Mouse (Mus musculus): ENCODE data around the gene Mis18bp1.
"Not testable (repeated sequence)": the region's sequence is repeated elsewhere in the genome, so short reads cannot be mapped to it uniquely, and the experiment has no call there.

Mis18bp1 gene

DNA sequence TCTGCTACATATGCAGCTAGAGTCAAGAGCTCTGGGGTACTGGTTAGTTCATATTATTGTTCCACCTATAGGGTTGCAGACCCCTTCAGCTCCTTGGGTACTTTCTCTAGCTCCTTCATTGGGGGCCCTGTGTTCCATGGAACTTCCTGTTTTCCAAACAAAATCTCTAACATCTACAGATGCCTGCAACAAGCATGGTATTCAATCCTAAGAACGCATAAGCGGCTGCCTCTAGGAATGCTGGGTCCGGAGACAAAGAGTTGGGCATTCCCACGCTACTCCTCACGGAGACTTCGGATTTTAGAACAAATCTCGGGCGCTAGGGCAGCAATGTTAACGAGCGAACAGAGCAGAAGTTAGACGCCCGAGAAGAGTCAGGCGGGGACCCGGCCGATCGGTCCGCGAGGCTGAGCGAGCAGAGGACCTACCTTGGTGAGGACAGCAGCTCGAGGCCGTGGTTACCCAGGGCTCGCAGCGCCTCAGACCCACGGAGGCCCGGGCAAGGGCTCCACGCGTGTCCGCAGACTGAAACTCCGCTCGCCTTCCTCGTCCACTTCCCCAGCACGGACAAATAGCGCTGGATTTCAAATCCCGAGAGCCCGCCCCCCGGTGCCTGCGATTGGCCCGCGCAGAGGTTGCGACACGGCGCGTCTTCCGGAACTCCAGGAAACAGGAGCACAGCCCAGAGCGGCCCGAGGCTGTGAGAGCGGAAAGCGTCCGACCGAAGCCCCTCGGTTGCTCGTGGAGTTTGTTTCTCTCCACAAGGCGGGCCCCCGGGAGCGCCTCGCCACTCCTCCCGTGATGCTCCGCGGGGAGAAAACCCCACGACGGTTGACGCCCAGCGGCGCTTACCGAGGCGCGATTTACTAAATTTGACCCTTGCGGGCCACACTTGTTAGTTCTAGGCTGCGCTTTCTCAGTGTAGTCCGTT, at the start of gene Mis18bp1:
TSS of gene Mis18bp1 (minus strand) at position 584 of the 931 bp plus-strand sequence.
- peak; percentile 93 for DNase-seq

DNA sequence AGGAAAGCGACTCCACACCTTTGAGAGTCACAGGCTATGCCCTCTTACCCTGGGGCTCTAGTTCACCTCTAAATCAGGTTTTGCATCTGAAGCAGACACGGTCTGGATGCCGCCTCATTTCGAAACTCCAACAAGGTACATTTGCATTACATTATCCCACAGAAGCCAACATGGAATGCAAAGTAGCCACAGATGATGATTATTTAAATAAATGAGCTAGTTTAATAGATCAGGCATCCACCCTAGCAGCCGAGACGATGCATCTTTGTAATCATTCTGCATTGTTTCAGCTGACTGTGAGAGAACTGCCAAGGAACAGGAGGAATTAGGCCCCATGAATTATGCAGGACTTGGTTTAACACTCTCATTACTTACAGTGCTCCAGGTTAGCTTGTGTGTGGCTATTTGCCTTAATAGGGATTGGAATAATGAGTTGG, 44.0 kb upstream of the Mis18bp1 start:
- no peak for DNase-seq

DNA sequence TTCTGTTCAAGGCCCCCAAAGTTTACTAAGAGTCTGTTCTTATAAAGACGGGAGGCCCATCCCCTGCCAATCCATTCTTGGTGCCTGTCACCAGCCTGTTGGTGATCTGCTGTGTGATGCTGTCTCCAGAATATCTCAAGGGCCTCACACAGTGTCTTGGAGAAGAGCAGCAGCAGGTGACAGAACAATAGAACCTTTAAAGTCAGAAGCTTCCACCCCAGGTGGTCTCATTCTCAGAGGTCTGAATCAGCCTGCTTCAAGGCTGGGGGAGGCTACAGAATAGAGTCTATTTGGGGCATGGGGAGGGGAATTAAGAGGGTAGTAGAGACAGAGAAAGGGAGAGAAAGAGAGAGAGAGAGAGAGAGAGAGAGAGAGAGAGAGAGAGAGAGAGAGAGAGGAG, 34.0 kb upstream of the Mis18bp1 start:
- DNase-seq = no peak

- no peak for DNase-seq
These were observed 29.4 kb upstream of the Mis18bp1 start for GRCm38 (mm10) chr12:65201812-65202211.

DNA sequence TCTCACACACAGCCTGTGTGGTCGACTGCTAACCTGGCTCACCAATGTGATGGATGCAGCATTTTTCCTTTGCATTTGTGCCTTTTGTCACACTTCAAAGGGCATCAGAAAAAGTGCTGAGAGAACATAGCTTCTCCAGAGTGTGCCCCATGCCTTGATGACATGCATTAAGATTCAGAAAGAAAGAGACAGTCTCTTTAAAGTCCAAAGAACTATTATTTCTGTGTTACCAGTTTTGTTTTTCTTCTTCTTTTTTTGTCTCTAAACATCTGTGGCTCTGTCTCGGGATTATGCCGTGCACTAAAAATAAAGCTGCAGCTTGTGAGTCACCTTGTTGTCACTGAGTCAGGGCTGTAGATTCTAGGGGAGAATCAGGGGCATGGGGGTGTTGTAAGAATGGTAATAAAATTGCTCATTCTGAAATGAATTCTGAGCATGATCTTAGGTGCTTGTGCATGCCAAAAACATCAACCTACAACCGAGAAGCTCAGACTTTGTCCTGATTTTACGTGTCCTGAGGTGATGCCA, 21.7 kb upstream of the Mis18bp1 start:
- DNase-seq = no peak

DNA sequence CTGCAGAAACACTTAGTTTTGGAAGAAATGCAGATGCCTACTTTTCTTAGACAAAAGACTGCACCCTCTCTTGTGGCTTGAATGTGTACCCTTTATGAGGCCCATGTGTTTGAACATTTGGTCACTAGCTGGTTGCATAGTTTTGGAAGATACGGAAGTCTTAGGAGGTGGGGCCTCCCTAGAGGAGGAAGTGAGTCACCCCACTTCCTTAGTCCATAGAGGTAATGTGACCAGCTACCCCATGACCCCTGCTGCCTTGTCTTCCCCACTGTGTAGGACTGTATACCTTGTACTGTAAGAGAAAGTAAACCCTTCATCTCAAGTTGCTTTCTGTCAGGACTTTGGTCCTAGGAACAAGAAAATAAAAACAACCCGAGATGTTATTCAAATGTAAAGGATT, 16.8 kb upstream of the Mis18bp1 start:
- no peak for DNase-seq

DNA sequence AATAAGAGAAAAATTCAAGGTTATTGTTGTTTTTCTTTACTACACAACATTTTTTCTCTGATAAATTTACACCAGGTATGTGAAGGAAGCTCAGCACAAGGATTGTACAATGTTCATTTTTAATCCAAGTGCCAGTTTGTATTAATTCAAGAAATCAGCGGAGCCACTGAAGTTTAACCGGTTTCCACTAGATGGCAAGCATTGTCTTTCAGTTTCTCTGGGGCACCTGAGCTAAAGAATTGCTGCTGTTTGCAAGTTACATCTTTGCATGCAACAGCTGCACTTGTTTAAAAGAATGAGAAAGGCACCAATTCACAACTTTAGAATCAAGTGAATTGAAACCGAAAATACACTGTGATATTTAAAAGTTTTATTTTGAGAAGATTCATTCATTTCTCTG, 15.0 kb upstream of the Mis18bp1 start:
- DNase-seq = no peak

- DNase-seq = no peak
These were observed 1.3 kb upstream of the Mis18bp1 start for GRCm38 (mm10) chr12:65173736-65174135.

GRCm38 (mm10) chr12:65172959-65173358, 555 bp upstream of the Mis18bp1 start:
- DNase-seq = peak; percentile 33

DNA sequence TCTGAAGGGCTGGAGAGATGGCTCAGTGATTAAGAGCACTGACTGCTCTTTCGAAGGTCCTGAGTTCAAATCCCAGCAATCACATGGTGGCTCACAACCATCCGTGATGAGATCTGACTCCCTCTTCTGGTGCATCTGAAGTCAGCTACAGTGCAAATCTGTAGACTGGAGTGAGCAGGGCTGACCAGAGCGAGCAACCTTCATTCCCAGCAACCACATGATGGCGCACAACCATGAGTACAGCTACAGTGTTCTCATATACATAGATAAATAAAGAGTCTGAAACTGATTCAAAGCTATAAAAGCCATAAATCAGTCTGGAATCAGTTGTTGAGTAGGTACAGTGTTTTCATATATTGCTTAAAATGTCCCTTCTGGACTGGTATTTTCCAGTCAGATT, 36.3 kb downstream of the Mis18bp1 start:
- DNase-seq = not testable (repeated sequence)

DNA sequence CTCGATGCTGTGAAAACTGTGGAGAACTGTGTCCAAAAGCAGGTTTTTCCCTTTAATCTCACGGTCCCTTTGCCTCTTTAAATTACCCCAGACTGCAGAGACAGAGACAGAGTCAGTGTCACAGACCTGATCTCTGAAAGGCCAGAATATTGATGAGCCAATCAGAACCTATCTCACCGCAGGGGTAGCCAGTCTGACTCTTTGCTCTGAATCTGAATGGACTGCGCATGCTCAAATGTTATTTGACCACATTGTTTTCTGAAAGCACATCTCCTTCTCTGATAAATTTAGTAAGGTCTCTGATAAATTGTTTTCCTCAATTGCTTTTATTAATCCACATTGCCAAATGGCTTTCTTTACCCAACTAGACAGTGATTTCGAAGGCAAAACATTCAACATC, 53.0 kb downstream of the Mis18bp1 start:
- DNase-seq = no peak

DNA sequence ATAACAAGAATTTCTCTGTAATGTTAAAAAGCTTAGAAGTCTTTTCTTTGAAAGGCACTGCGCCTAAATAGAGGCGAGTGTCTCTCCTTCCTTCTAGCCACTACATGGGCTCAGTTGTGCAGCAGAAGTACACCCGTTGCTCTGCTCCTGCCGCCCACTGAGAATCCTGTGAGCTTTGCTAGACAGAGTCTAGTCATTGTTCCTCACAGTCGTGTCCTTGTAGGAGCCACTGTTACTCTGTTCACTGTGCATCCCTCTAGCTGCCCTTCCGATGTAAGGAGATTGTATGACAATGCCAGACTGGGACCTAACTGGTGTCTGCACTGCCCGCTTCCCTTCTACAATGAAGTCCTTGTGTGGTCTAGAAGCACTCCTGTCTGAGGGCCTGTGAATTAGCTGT, 53.4 kb downstream of the Mis18bp1 start:
- no peak for DNase-seq

DNA sequence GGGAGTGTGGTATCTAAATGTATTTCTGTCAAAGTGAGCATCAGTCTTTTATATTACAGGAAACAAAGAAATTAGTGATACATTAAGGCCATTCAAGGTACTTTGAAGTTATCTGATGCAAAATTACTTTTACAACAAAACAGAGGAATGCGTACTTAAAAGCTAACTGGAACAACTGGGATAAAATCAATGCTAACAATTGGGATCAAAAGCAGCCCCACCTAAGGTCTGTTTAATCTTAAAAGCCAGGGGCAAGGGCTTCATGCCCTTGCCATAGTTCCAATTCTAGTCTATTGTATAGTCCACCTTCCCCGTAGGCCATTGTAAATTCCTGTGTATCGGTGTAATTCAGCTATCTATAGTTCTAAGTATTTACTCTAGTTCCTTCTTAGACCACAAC, 57.4 kb downstream of the Mis18bp1 start:
- DNase-seq = not testable (repeated sequence)

DNA sequence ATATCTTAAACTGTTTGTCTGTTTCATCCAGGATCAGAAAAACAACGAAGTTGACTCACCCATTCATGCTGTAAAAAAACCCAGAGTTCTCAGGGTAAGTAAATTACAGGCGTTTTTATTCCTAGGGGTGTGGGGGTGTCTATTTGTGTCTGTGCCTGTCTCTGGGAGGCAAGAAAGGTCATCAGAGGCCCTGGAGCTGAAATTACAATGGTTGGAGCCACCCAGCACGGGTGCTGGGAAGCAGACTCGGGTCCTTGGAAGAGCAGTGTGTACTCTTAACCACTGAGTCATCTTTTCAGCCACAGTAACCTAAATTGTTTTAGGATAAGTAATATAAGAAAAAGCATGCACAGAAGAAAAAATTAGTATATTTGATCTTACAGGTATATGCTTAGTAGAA, 58.5 kb downstream of the Mis18bp1 start:
- DNase-seq = no peak

DNA sequence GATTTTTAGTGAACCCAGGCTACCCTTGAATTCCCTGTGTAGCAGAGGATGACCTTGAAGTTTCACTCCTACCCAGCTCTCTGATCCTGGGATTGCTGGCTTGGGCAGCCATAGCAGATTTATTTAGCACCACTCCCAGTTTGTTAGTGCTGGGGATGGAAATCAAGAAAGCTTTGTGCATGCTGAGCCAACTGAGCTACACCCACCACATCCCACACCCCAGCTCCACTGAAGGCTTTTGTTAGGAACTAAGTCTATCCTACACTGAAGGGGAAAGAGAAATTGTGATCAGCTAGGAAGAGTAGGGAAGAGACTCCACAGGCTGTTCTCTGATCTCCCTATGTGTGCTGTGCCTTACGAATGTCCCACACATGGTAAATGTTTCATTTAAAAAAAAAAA, 59.6 kb downstream of the Mis18bp1 start:
- no peak for DNase-seq

- DNase-seq = no peak
These were observed 60.9 kb downstream of the Mis18bp1 start for GRCm38 (mm10) chr12:65111503-65111902.

DNA sequence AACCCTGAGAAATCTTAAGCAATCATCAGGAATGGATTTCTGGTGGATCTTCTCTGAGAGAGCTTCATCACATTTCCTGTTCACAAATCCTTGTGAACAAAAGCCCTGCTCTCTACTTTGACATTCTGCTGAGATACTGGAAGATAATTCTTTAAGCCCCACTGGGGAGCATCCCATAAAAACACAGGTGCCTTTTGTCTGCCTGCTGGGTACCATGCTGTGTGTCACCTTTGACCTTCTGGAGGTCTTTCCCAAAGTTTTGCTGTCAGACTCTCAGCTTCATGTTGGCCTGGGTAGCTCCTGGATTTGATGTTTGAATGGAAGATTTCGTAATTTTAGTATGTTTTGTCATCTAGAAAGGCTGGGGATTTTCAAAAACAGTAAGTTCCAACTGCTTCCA, 63.7 kb downstream of the Mis18bp1 start:
- DNase-seq = no peak
